Mouse (Mus musculus) liver, adult 2 months (tissue): ENCODE data around the gene Casp9.

Experiments used
- CTCF ChIP-seq: fragments of 200-500 bp; IDR thresholded peaks from 2 replicates; pipeline ENCODE4 v1.5.1; 2011; ENCODE audit warnings: low read depth, low read length, control low read depth
- POLR2A ChIP-seq: fragments of 200-500 bp; IDR thresholded peaks from 2 replicates; pipeline ENCODE4 v1.6.1; 2011; ENCODE audit warnings: low read length, control low read depth; ENCODE audit not compliant: insufficient read depth; ENCODE audit errors: extremely low read depth

- TF ChIP-seq CTCF: no peak
- TF ChIP-seq POLR2A: no peak
Measured at GRCm38 (mm10) chr4:141771823-141772222, 21.6 kb upstream of the Casp9 start.
